Mouse (Mus musculus): ENCODE measurements around the gene Rpn2.
A peak's percentile ranks its signal among the peaks of the same experiment; 100 is the strongest.

The Rpn2 gene

DNA sequence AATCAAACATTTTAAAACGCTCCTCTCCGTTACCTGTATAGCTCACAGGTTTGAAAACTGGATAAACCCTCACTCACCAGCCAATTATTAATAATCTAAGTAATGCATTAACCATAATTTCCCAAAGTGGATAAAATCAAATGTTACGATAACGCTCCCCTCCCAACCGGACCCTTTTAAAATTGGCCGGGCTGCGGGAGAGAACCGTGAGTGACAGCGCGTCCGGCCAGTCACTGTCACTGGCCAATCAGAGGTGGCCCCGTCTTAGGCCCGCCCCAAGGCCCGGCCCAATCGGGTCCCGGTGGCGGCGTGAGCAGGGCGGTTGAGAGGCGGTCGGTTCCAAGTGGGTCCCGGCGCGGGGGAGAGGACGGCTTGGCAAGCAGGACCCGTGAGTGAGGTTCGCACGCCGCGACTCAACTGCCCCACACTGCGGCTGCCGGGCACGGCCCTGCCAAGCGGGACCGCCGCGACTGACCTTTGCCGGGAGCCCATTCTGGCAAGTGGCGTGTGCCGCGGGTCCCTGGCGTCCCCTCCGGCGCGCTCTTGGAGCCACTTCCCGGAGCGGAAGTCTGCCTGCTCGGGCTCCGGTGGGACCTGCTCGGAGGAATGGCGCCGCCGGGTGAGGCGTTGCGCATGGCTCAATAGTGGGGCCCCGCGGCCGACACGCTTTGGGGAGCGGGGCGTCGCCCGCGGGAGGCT is at the start of gene Rpn2:
Rpn2 (plus strand) TSS at position 301 of the 699 bp plus-strand sequence.
- peak; percentile 89 for DNase-seq (ENCODE audit: low spot score)

DNA sequence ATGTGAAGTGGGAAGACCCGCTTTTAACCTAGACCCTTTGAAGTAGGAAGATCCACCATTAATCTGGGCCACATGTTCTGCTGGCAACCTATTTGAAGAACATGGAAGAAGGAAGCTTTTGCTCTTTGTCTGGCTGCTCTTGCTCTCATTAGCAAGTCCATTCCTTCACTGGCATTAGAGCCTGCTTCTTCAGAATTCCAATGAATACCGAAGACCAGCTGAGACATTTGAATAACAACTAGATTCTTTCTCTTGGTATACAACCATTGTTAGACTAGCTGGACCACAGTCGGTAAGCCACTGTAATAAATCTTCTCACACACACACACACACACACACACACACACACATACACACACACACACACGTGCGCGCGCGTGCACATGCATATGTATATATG is 42.9 kb upstream of the Rpn2 start:
- no peak for DNase-seq (ENCODE audit: low spot score)

DNA sequence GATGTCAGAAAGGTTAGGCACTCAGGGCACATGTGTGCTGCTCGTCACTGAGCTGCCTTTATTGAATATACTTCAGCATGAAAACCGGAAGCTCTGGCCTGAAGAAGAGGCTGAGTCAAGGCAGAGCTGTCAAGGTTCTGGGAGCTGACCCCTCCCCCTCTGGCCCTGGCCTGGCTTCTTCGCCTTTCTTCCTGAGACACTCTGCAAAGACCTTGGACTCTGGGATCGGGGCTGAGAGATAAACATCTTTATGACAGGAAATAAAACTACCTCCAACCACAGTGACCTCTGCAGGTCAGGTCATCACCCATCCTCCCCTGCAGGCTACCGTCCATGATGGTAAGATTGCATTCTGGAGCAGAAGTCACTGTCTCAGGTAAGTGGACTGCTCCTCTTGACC is 33.8 kb upstream of the Rpn2 start:
- DNase-seq (ENCODE audit: low spot score): no peak

DNA sequence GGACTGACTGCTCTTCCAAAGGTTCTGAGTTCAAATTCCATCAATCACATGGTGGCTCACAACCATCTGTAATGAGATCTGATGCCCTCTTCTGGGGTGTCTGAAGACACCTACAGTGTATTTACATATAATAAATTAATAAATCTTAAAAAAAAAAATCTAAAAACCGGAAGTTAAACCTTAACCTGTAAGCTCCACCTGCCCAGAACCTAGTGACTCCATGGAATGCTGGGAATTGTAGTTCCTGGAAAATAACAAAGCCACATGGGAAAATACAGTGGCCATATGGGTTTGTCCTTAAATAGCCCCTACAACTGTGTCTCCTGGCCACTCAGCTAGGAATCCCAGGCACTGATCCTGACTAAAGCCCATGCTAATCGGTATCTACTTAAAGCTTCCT is 33.2 kb upstream of the Rpn2 start:
- no peak for DNase-seq (ENCODE audit: low spot score)

DNA sequence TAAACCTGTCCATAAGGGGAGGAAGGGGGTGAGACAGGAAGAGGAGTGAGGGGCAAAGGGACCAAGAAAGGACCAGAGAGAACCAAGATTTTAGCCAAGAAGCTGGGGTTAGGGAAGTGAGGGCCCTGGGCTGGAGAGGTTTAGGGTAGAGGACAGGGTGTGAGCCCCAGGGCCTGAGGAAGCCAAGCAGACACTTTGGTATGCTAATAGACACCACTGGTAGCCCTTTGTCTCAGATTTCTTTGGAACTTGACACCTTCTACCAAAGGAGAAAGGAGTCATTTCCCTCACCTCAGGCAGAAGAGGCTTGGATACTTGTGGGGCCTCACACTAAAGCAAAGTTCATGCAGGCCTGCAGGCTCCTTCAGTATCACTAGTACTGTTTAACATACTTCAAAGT is 30.7 kb upstream of the Rpn2 start:
- DNase-seq (ENCODE audit: low spot score): no peak

DNA sequence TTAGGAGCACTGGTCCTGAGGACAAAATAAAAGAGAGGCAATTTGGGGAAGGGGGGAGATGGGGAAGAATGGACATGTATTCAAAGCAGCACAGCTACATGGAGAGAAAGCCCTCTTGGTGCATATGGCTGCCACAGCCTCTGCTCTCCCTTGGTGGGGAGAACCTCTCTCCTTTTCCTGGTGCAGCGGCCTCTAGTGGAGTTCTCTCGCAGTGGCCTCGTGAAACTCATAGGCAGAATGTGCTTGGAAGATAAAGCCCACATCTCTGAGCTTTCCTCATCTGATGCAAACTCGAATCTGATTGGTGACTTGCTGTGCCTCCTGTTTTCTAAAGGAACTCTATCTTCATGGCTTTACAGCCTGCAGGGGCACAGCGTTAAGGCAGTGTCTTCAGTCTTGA is 19.1 kb upstream of the Rpn2 start:
- DNase-seq (ENCODE audit: low spot score): no peak

DNA sequence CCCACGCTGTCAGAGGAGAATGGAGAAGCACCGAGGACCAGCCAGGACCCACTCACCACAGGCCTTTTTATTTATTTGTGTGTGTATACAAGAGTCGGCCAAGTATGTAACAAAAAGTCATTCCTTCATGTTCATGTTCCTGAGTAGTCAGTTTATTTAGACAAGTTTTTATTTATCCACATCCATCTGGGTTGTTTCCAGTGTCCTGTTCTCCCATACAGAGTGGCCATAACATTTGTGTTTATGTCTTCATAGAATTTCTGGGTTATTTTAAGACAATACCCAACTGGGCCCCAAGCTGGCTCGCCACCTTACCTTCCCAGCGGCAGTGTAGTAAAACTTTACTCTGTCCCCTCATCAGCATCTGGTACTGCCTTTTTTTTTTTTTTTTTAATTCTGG is 16.9 kb upstream of the Rpn2 start:
- no peak for DNase-seq (ENCODE audit: low spot score)

DNA sequence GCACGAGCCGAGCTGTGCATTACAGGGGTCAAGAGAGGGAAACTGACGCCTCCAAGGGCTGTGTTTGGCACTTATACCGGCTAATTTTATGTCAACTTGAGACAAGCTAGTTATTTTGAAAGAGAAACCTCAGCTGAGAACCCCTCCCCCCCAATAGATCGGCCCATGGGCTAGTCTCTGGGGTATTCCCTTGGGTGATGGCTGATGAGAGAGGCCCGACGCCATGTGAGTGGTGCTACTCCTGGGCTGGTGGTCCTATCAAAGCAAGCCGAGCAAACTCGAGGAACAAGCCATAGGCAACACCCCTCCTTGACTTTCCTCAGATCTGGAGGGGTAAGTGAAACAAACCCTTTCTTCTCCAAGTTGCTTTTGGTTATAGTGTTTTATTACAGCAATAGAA is 16.3 kb upstream of the Rpn2 start:
- no peak for DNase-seq (ENCODE audit: low spot score)

DNA sequence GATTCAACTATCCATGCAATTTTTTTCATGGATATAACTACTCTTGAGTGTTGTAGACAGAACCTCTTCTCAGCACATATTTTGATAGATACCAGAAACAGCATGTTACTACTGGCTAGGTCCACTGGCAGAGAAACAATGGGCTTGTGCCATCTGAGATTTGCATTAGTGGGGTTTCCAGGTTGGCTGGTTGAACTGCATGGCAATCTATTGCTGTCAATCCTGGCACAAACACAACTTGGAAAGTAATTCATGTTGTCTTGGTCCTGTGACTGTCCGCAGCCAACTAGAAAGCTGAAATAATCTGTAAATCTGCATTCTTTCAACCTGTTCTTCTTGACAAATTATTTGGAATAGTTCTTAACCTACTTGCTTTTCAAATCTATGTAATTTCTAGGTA is 15.7 kb upstream of the Rpn2 start:
- no peak for DNase-seq (ENCODE audit: low spot score)

DNA sequence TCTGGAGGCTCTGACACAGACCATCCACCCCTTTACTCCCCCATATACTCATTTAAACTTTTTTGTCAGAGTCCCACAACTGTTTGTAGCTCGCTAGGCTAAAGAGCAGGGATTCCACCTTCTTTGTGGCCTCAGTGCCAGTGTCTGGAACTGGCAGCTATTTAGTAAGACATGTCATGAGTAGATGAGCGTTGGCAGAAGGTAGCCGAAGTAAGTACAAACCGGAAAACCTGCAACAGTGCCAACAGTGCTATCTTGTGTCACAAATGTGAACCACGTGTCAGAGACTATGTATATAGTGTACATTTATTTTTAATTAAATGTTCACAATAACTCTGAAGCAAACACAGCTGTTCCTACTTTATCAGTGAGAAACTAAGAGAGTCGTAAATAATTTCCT is 15.0 kb upstream of the Rpn2 start:
- no peak for DNase-seq (ENCODE audit: low spot score)

DNA sequence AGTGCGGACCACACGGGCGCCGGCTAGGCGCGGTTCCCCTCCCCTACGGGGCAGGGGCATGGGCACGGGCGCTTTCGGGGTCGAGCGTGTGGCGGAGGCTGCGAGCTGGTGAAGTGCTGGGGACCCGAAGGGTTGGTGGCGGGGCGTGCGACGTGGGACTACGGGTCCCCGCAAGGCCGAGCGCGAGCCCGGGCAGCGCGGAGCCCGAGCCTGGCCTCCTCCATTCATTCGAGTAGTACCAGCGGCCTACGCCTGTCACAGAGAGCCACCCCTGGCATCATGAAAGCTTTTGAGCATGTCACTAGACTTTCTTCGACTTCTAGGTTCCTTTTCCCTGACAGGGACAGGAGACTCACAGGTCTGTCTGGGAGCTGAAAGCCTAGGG is 591 bp downstream of the Rpn2 start, which contains the start of gene Mroh8:
Mroh8 (minus strand) TSS at position 134 of the 385 bp plus-strand sequence.
- no peak for DNase-seq (ENCODE audit: low spot score)

DNA sequence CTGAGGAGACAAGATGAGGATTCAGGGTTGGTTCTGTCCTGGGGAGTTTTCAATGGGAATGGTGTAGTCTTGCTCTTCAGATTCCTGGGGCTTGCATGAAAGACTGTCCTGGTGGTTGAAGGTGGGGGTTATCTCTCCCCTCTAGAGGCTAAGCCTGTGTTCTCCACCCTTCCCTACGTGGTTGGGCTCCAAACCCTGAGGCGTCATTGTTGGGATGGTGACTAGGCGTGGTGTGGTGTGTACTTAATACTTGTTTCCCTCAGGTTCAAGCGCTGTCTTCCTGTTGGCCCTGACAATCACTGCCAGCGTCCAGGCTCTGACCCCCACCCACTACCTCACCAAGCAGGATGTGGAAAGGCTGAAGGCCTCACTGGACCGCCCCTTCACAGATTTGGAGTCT is 4.5 kb downstream of the Rpn2 start:
- DNase-seq (ENCODE audit: low spot score): no peak

DNA sequence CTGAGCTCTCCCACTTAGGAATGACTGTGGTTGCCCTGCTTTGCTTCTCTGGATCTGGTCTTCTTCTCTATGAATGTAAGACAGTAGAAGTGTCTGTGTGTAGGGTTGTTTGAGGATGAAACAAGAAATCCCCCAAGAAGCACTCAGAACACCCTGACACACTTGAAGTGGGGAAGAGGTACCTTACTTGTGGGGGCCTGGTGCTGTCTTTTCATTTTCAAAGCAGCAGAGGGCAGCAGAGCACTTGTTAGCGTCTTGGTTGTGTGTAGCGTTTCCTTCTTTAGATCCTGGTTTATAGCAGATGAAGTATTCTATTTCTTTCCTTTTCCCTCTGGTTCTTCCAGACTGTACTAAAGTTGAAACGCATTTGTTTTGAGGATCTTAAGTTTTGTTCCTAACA is 8.7 kb downstream of the Rpn2 start:
- DNase-seq (ENCODE audit: low spot score): no peak

DNA sequence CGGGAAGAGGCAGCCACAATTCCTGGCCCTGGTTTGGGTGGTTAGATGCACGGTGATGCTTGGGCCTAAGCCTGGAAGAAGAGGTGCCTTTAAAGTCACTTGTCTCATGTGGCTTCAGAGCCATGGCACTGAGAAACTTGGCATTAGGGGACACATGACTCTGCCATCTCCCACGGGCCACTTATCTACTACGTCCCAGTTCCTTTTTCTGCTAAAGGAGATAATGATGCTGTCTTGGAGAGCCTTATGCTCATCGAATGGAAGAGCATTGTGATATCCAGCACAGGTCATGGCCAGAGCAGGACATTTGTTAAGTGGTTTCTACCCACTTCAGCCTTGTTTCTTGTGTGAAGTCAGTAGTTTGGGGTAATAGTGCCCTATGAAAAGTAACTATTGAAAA is 10.2 kb downstream of the Rpn2 start:
- DNase-seq (ENCODE audit: low spot score): no peak

DNA sequence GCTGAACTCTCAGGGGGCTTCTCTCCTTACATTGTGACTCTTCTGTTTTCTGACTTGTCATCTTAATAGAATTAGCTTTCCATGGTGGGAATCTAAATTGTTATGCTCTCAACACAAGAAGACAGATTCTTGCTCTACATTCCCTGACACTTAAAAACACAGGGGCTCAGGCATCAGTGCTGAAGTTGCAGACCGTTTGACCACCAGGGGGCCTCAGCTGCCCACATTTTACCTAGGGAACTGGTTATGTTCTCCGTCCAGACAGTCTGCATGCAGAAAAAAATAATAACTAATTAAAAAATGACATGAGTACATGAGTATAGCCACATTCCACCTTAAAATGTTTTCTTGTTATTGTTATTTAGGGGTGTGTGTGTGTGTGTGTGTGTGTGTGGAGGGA is 13.3 kb downstream of the Rpn2 start:
- peak; percentile 48 for DNase-seq (ENCODE audit: low spot score)

DNA sequence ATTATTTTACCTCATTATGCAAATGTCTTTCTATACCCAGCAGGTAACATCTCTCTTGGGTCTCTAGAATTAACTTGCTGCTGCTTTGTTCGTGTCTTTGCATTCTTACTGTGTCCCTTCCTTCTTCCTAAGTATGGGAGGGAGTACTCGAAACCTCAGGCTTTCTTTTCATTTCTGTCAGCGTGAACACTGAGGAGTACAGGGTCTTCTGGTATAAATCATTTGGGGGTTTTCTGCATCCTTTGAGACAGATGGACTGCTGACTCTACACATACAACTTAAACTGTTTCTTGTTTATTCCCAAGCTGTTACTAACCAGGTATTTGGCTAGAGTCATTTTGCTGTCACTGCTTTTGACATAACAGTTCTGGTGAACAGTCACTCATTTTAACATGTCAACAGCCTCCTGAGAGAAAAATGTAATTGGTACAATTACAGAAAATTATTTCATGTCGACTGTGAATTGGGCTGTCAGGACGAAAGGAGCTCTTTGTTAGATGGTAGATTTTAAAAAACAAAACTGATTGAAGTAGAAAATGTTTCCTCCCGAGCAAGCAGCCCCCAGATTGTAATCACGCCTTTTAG is 17.4 kb downstream of the Rpn2 start:
- no peak for DNase-seq (ENCODE audit: low spot score)

DNA sequence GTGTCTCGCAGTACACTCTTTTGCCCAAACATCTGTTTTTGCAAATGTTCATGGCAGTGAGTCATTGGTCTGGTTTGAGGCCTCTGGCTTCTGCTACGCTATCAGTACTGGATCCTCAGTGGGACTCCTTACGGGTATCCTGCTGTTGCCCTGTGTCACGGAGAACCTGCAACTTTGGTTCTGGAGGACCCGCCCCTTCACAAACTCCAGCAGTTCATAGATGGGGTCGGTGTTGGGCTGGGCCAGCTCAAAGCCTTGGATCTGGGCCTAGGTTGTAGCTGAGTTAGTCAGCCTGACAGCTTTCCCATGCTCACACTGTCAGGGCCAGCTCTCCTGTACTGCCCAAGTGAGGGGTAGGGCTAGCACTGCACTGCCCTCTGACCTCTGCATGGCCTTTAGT is 21.2 kb downstream of the Rpn2 start:
- DNase-seq (ENCODE audit: low spot score): no peak

DNA sequence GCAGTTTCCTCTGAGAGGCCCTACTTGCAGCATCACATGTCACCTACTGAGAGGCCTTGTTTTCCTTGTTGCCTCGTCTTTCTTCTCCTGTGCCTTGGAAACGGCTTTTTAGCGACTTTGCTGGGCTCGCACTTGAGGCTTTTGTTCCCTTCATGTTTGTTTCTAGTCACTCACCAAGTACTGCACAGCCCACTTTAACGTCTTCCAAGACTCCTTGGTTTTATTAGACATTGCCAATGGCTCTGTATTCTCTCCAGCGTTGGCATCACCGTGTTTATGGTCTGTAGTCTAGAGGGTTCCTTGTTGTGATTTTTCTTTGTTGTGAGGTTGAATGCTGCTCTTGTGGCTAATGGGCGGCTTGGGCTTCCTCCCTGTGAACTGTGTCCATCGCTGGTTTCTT is 24.3 kb downstream of the Rpn2 start:
- no peak for DNase-seq (ENCODE audit: low spot score)

DNA sequence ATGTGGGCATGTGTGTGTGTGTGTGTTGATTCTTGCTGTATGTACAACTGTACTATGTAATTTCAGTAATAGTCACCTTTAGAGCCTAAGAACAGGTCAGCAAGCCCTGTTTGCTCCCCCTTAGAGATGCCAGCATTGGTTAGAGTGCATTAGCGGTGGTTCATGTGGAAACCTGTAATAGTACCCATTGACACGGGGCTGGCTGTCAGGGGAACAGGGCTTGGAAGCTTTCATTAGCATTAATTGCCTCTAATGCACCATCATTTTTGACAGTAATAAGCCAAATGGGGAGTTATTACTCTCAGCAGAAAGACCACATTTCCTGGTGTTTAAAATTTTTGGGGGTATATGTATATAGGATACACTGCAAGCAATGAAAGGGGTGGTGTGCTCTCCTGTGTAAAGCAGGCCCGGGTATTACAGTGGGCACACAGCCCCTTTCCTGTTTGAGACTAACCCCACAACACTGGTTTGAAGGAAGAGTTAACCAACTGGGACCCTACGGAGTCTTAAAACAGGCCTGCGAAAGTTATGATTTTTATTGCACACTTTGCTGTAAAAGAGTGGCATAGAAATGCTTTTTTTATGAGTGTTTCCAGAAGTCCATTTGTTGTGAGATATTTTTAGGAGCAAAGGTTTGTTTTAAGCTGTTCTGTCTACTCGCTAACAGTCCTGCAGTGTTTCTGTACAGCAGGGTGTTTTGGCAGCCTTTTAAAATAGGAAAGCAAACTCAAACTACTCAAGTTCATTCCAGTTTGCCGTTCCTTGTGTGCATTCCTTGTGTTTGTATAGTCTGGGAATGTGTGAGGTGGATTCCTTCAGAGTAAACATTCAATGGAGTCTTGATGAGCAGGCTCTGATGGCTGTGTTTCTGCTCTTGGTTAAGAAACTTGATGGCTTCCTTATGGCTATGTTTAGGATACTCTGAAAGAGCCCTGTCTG is 27.5 kb downstream of the Rpn2 start:
- DNase-seq (ENCODE audit: low spot score): no peak

DNA sequence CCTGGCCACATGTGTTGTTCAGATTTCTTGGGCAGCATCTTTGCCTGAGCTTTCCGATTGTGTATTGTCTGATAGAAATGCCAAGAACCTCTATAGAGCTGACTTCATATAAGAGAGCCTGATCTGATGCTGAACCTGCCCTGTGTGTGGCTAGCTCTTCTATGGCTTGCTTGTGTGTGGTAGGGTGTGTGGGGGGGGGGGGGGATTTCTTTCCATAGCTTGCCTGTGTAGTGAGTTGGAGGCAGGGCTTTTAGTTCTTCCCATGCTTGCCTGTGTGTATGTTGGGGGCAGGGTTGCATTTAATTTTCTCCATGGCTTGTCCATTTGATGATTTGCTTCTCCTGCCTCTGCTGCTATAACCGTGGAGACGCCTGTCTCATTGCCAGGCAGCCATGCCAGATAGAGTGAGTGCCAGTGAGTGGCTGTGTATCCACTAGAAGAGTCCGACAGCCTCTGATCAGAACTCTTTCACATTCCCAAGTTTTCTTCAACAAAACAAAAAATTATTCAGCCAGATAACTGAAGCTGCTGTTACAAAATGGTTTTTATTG is 29.0 kb downstream of the Rpn2 start:
- DNase-seq (ENCODE audit: low spot score): no peak

DNA sequence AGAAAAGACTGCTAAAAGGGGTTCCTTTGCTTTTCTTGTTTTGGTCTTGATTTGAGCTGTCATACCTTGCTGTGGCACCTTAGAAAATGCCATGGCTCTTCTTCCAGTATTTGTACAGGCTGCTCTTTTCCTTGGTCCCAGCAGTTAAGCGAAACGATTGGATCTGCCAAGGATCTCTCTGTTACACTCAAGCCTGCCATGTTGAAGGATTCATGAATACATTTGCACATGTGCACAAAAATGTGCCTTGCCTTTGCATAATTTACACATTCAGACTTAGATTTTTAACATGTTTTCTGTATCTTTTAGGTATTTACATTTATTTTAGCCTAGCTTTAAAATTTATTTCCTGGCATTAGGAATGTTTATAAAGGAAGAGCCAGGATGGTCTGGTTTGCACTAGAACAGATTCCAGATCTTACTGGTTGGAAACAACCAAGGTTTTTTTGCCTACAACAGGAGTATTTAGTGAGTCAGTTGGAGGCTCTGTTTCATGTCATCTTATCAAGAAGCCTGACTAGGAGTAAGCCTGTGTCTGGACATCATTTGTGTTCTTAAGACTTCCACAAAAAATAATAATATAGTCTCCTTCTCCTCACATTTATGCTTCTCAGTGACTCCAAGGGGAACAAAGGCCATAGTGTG is 29.6 kb downstream of the Rpn2 start:
- DNase-seq (ENCODE audit: low spot score): no peak

DNA sequence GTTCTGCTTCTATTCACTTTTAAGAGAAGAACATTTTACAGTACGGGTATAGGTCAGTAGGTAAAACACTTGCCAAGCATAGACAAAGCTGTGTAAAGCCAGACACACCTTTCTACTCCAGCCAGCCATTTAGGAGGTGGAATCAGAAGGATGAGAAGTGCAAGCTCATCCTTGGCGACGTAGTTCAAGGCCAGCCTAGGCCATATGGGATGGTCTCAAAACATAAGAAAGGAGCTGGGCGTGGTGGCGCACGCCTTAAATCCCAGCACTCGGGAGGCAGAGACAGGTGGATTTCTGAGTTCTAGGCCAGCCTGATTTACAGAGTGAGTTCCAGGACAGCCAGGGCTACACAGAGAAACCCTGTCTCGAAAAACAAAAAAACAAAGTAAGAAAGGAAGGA is 30.8 kb downstream of the Rpn2 start:
- DNase-seq (ENCODE audit: low spot score): no peak

Measured in urinary bladder, postnatal 10 days (tissue).